Mouse (Mus musculus) liver, adult 2 months (tissue): ENCODE results near the gene Zfp229.

Experiments
- CTCF ChIP-seq: fragments of 200-500 bp; IDR thresholded peaks from 2 replicates; pipeline ENCODE4 v1.5.1; 2011; ENCODE audit warnings: low read depth, low read length, control low read depth
- POLR2A ChIP-seq: fragments of 200-500 bp; IDR thresholded peaks from 2 replicates; pipeline ENCODE4 v1.6.1; 2011; ENCODE audit warnings: low read length, control low read depth; ENCODE audit not compliant: insufficient read depth; ENCODE audit errors: extremely low read depth

GRCm38 (mm10) chr17:21696073-21696472 lies 34.5 kb upstream of the Zfp229 start:
- TF ChIP-seq POLR2A (no peak), CTCF (no peak)
